Mouse (Mus musculus): ENCODE measurements around the gene Ubac2. TPM values are rescaled to one million over a fixed set of nuclear protein-coding genes. Genes with fewer than 3 reads are reported as not detected.

Ubac2 gene
- polyA plus RNA-seq, 1 experiment from 2014 or later, result 38.5 TPM

GRCm38 (mm10) chr14:121904754-121905153, 26.3 kb downstream of the Ubac2 start:
- H3K36me3 ChIP-seq (ENCODE audit: control insufficient read depth, insufficient read depth, low read length), result peaks cover 6% of the 10 kb centered on the region; the same call in 1 of the 2 replicates
- WGBS, result 29% methylated on average over 3 of the region's 3 CpGs
- no peak overlapping the region for H3K27ac ChIP-seq (replicated peaks)
- H3K4me1 ChIP-seq (replicated peaks; ENCODE audit: control insufficient read depth, insufficient read depth), result no peaks in the 10 kb centered on the region
- no peak overlapping the region for H3K4me3 ChIP-seq (ENCODE audit: low read depth, low read length)
- DNase-seq (ENCODE audit: low spot score) (no peak), ATAC-seq (ENCODE audit: low FRiP score, low TSS enrichment) (no peak)
- TF ChIP-seq EP300 (optimal IDR thresholded peaks at IDR 0.05), result no peak
- H3K27me3 ChIP-seq (ENCODE audit: control insufficient read depth, insufficient read depth, low read length), result no peaks in the 10 kb centered on the region
- H3K9me3 ChIP-seq (ENCODE audit: control insufficient read depth, low read length), result no peaks in the 10 kb centered on the region
- H3K4me2 ChIP-seq (replicated peaks; ENCODE audit: low read depth), result no peak overlapping the region
- no peak overlapping the region for H3K9ac ChIP-seq (ENCODE audit: low read length)

- no peaks in the 10 kb centered on the region for H3K9me3 ChIP-seq (ENCODE audit: control insufficient read depth, low read length)
- no peak for DNase-seq (ENCODE audit: low spot score)
- no peak overlapping the region for H3K9ac ChIP-seq (ENCODE audit: low read length)
- H3K4me1 ChIP-seq (replicated peaks; ENCODE audit: control insufficient read depth, insufficient read depth), result no peaks in the 10 kb centered on the region
- no peak for ATAC-seq (ENCODE audit: low FRiP score, low TSS enrichment)
- no peak overlapping the region for H3K4me3 ChIP-seq (ENCODE audit: low read depth, low read length)
- peaks cover 9% of the 10 kb centered on the region; the same call in 1 of the 2 replicates for H3K36me3 ChIP-seq (ENCODE audit: control insufficient read depth, insufficient read depth, low read length)
- no peak overlapping the region for H3K4me2 ChIP-seq (replicated peaks; ENCODE audit: low read depth)
- TF ChIP-seq CTCF (IDR thresholded peaks at IDR 0.05; ENCODE audit: low read depth) (no peak), EP300 (optimal IDR thresholded peaks at IDR 0.05) (no peak)
- no peak overlapping the region for H3K27ac ChIP-seq (replicated peaks)
- H3K27me3 ChIP-seq (ENCODE audit: control insufficient read depth, insufficient read depth, low read length), result no peaks in the 10 kb centered on the region
- WGBS, result 71% methylated on average over 8 of the region's 8 CpGs
Measured at GRCm38 (mm10) chr14:121906341-121906991, 28.0 kb downstream of the Ubac2 start.

GRCm38 (mm10) chr14:121906992-121907681, 28.7 kb downstream of the Ubac2 start:
- H3K27me3 ChIP-seq (ENCODE audit: control insufficient read depth, insufficient read depth, low read length), result no peaks in the 10 kb centered on the region
- DNase-seq (ENCODE audit: low spot score), result no peak
- H3K4me1 ChIP-seq (replicated peaks; ENCODE audit: control insufficient read depth, insufficient read depth), result no peaks in the 10 kb centered on the region
- no peak overlapping the region for H3K4me3 ChIP-seq (ENCODE audit: low read depth, low read length)
- no peak overlapping the region for H3K4me2 ChIP-seq (replicated peaks; ENCODE audit: low read depth)
- H3K36me3 ChIP-seq (ENCODE audit: control insufficient read depth, insufficient read depth, low read length), result peaks cover 9% of the 10 kb centered on the region; the same call in 1 of the 2 replicates
- no peak for ATAC-seq (ENCODE audit: low FRiP score, low TSS enrichment)
- H3K9ac ChIP-seq (ENCODE audit: low read length), result no peak overlapping the region
- WGBS, result 83% methylated on average over 11 of the region's 11 CpGs
- TF ChIP-seq CTCF (IDR thresholded peaks at IDR 0.05; ENCODE audit: low read depth) (no peak), EP300 (optimal IDR thresholded peaks at IDR 0.05) (no peak)
- no peak overlapping the region for H3K27ac ChIP-seq (replicated peaks)
- no peaks in the 10 kb centered on the region for H3K9me3 ChIP-seq (ENCODE audit: control insufficient read depth, low read length)

- DNase-seq (ENCODE audit: low spot score) (no peak), ATAC-seq (ENCODE audit: low FRiP score, low TSS enrichment) (no peak)
- Histone ChIP-seq H3K4me3 (ENCODE audit: low read depth, low read length) (no peak overlapping the region), H3K9ac (ENCODE audit: low read length) (no peak overlapping the region), H3K9me3 (ENCODE audit: control insufficient read depth, low read length) (no peaks in the 10 kb centered on the region), H3K36me3 (ENCODE audit: control insufficient read depth, insufficient read depth, low read length) (peaks cover 9% of the 10 kb centered on the region; the same call in 1 of the 2 replicates), H3K27ac (replicated peaks) (no peak overlapping the region), H3K27me3 (ENCODE audit: control insufficient read depth, insufficient read depth, low read length) (no peaks in the 10 kb centered on the region), H3K4me2 (replicated peaks; ENCODE audit: low read depth) (no peak overlapping the region), H3K4me1 (replicated peaks; ENCODE audit: control insufficient read depth, insufficient read depth) (no peaks in the 10 kb centered on the region)
- 89% methylated on average over 6 of the region's 6 CpGs for WGBS
- TF ChIP-seq EP300 (optimal IDR thresholded peaks at IDR 0.05) (no peak), CTCF (IDR thresholded peaks at IDR 0.05; ENCODE audit: low read depth) (no peak)
Measured at GRCm38 (mm10) chr14:121909868-121910267, 31.4 kb downstream of the Ubac2 start.

- Histone ChIP-seq H3K4me3 (ENCODE audit: low read depth, low read length) (no peak overlapping the region), H3K27ac (replicated peaks) (no peak overlapping the region), H3K9ac (ENCODE audit: low read length) (no peak overlapping the region), H3K36me3 (ENCODE audit: control insufficient read depth, insufficient read depth, low read length) (peaks cover 5% of the 10 kb centered on the region), H3K9me3 (ENCODE audit: control insufficient read depth, low read length) (no peaks in the 10 kb centered on the region), H3K4me2 (replicated peaks; ENCODE audit: low read depth) (no peak overlapping the region), H3K4me1 (replicated peaks; ENCODE audit: control insufficient read depth, insufficient read depth) (no peaks in the 10 kb centered on the region), H3K27me3 (ENCODE audit: control insufficient read depth, insufficient read depth, low read length) (no peaks in the 10 kb centered on the region)
- DNase-seq (ENCODE audit: low spot score) (no peak), ATAC-seq (ENCODE audit: low FRiP score, low TSS enrichment) (no peak)
- TF ChIP-seq CTCF (IDR thresholded peaks at IDR 0.05; ENCODE audit: low read depth) (no peak), EP300 (optimal IDR thresholded peaks at IDR 0.05) (no peak)
- WGBS, result 93% methylated on average over 7 of the region's 7 CpGs
Measured at GRCm38 (mm10) chr14:121912501-121912900, 34.1 kb downstream of the Ubac2 start.

GRCm38 (mm10) chr14:121915143-121915542, 36.7 kb downstream of the Ubac2 start:
- no peaks in the 10 kb centered on the region for H3K9me3 ChIP-seq (ENCODE audit: control insufficient read depth, low read length)
- DNase-seq (ENCODE audit: low spot score) (no peak), ATAC-seq (ENCODE audit: low FRiP score, low TSS enrichment) (no peak)
- no peak overlapping the region for H3K9ac ChIP-seq (ENCODE audit: low read length)
- peaks cover 5% of the 10 kb centered on the region for H3K36me3 ChIP-seq (ENCODE audit: control insufficient read depth, insufficient read depth, low read length)
- no peak overlapping the region for H3K27ac ChIP-seq (replicated peaks)
- no peak overlapping the region for H3K4me3 ChIP-seq (ENCODE audit: low read depth, low read length)
- TF ChIP-seq CTCF (IDR thresholded peaks at IDR 0.05; ENCODE audit: low read depth) (no peak), EP300 (optimal IDR thresholded peaks at IDR 0.05) (no peak)
- WGBS, result 87% methylated on average over 5 of the region's 5 CpGs
- no peaks in the 10 kb centered on the region for H3K27me3 ChIP-seq (ENCODE audit: control insufficient read depth, insufficient read depth, low read length)
- no peak overlapping the region for H3K4me2 ChIP-seq (replicated peaks; ENCODE audit: low read depth)
- no peaks in the 10 kb centered on the region for H3K4me1 ChIP-seq (replicated peaks; ENCODE audit: control insufficient read depth, insufficient read depth)
